Mouse (Mus musculus) gastrocnemius, adult 18-20 months (tissue): ENCODE data around the gene E130308A19Rik. TPM values are rescaled to one million over a fixed set of nuclear protein-coding genes. Genes with fewer than 3 reads are reported as not detected.
"Not testable (repeated sequence)": the region's sequence is repeated elsewhere in the genome, so short reads cannot be mapped to it uniquely, and the experiment has no call there.

Experiments used
- DNase-seq: peaks from one replicate; pipeline ENCODE4 v3.0.0; 2021; ENCODE audit warnings: low spot score
- total RNA-seq, 2 experiments: library from RNA; stranded (reverse); gene quantifications; 2 replicates each; pipeline ENCODE4 v1.2.3; 2021

Gene E130308A19Rik
- total RNA-seq, 2 experiments from 2014 or later: 4.9 to 6.9 TPM

GRCm38 (mm10) chr4:59782853-59783684, 157.1 kb downstream of the E130308A19Rik start:
- DNase-seq: peak; percentile 14

- peak; percentile 97 for DNase-seq
Observed at GRCm38 (mm10) chr4:59783685-59784279, 157.8 kb downstream of the E130308A19Rik start.

GRCm38 (mm10) chr4:59785412-59785811, 159.4 kb downstream of the E130308A19Rik start:
- no peak for DNase-seq

GRCm38 (mm10) chr4:59786661-59787060, 160.7 kb downstream of the E130308A19Rik start:
- DNase-seq: peak; percentile 78

- DNase-seq: no peak
Observed at GRCm38 (mm10) chr4:59787126-59787525, 161.1 kb downstream of the E130308A19Rik start.

- no peak for DNase-seq
Observed at GRCm38 (mm10) chr4:59789015-59789414, 163.0 kb downstream of the E130308A19Rik start.

- not testable (repeated sequence) for DNase-seq
Observed at GRCm38 (mm10) chr4:59793626-59794025, 167.6 kb downstream of the E130308A19Rik start.

GRCm38 (mm10) chr4:59794116-59794515, 168.1 kb downstream of the E130308A19Rik start:
- DNase-seq: no peak

- no peak for DNase-seq
Observed at GRCm38 (mm10) chr4:59795788-59796455, 169.9 kb downstream of the E130308A19Rik start.

GRCm38 (mm10) chr4:59800181-59800580, 174.2 kb downstream of the E130308A19Rik start:
- DNase-seq: no peak

GRCm38 (mm10) chr4:59801489-59801888, 175.5 kb downstream of the E130308A19Rik start, which contains the start of gene Inip:
Gene Inip, minus strand, starts transcription at chr4:59801589.
- no peak for DNase-seq

GRCm38 (mm10) chr4:59802107-59802506, 176.1 kb downstream of the E130308A19Rik start:
- DNase-seq: no peak

- no peak for DNase-seq
Observed at GRCm38 (mm10) chr4:59802792-59803191, 176.8 kb downstream of the E130308A19Rik start.

- DNase-seq: no peak
Observed at GRCm38 (mm10) chr4:59803358-59803757, 177.3 kb downstream of the E130308A19Rik start.

GRCm38 (mm10) chr4:59804754-59805153, 178.7 kb downstream of the E130308A19Rik start:
- DNase-seq: no peak

GRCm38 (mm10) chr4:59805181-59805967, 179.4 kb downstream of the E130308A19Rik start, which contains the start of gene Snx30:
Gene Snx30, plus strand, starts transcription at chr4:59805840.
- peak; percentile 89 for DNase-seq

- peak; percentile 25 for DNase-seq
Observed at GRCm38 (mm10) chr4:59805968-59806878, 180.2 kb downstream of the E130308A19Rik start.

- no peak for DNase-seq
Observed at GRCm38 (mm10) chr4:59806879-59807195, 180.8 kb downstream of the E130308A19Rik start.

- no peak for DNase-seq
Observed at GRCm38 (mm10) chr4:59807521-59807920, 181.5 kb downstream of the E130308A19Rik start.

- DNase-seq: no peak
Observed at GRCm38 (mm10) chr4:59808396-59808795, 182.4 kb downstream of the E130308A19Rik start.
